Mouse (Mus musculus) lung, embryonic 14.5 days (tissue): ENCODE measurements around the gene Susd3. TPM values are rescaled to one million over a fixed set of nuclear protein-coding genes. Genes with fewer than 3 reads are reported as not detected.

Experiments used
- ATAC-seq: fragments of 200-750 bp; cut with Nextera tagmentation; 2 replicates; pipeline ENCODE4 v1.8.0; 2017; ENCODE audit warnings: mild to moderate bottlenecking, moderate TSS enrichment, moderate library complexity; ENCODE audit not compliant: insufficient read depth
- DNase-seq: peaks from one replicate; pipeline ENCODE4 v3.0.0-alpha.2; 2015
- H3K27ac ChIP-seq: fragments of 300-500 bp; sonication (generic); 2 replicates; pipeline ENCODE4 v1.5.1; 2014; ENCODE audit warnings: low read depth, mild to moderate bottlenecking, moderate library complexity
- H3K27me3 ChIP-seq: fragments of 300-500 bp; sonication (generic); 2 replicates; pipeline ENCODE4 v1.6.1; 2014; ENCODE audit warnings: low read length, control low read depth; ENCODE audit not compliant: insufficient read depth
- H3K36me3 ChIP-seq: fragments of 300-500 bp; sonication (generic); 2 replicates; pipeline ENCODE4 v1.6.1; 2014; ENCODE audit warnings: control low read depth; ENCODE audit not compliant: insufficient read depth
- H3K4me1 ChIP-seq: fragments of 300-500 bp; sonication (generic); 2 replicates; pipeline ENCODE4 v1.6.1; 2014; ENCODE audit warnings: antibody characterized with exemption, control low read depth; ENCODE audit not compliant: insufficient read depth
- H3K4me2 ChIP-seq: fragments of 300-500 bp; sonication (generic); 2 replicates; pipeline ENCODE4 v1.6.1; 2014; ENCODE audit warnings: mild to moderate bottlenecking
- H3K4me3 ChIP-seq: fragments of 300-500 bp; sonication (generic); 2 replicates; pipeline ENCODE4 v1.5.1; 2014; ENCODE audit warnings: low read depth, low read length
- H3K9ac ChIP-seq: fragments of 300-500 bp; sonication (generic); 2 replicates; pipeline ENCODE4 v1.6.1; 2014
- H3K9me3 ChIP-seq: fragments of 300-500 bp; sonication (generic); 2 replicates; pipeline ENCODE4 v1.6.1; 2016; ENCODE audit warnings: low read depth, low read length, control low read depth
- CTCF ChIP-seq: IDR thresholded peaks from 2 replicates; pipeline ENCODE4 v1.5.1; 2016; ENCODE audit warnings: antibody characterized with exemption, low read depth
- WGBS: fragments of 180-500 bp; shearing (Covaris S2); extraction: QIAGEN DNeasy Blood & Tissue Kit; methylation state at CpG from one replicate; pipeline ENCODE4 v1.1.7; 2014; 5-methylcytosine and 5-hydroxymethylcytosine counted together
- polyA plus RNA-seq: library from polyadenylated mRNA; unstranded; fragments of >200 nt; fragmentation: Nextera tagmentation; extraction: Ambion mirVana; gene quantifications from 2 replicates; pipeline ENCODE4 v1.2.1, GENCODE M21; 2014

The Susd3 gene
- 1.7 and 3.3 TPM in 2 replicates for polyA plus RNA-seq

DNA sequence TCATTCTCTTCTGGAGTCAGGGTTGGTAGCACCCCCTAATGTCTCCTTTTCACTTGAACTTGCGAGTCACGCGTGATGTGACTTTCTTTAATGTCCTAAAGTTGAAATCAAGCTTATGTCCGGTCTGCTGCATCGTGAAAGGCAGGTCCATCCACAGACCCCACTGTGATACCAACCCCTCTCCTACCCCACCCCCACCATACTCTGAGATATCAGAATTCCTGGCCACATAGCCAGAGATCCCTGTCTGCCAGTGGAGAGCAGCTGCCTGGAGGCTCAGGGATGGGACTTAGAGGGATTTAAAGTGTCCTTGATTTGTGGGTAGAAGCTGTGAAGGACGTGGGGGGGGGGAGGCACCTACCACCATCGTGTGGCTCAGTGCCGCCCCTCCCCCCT, at the start of gene Susd3:
Gene Susd3 (minus strand): TSS at position 240 of the 396 bp plus-strand sequence.
- Histone ChIP-seq H3K4me3 (peak within 1 kb of the TSS; percentile 42), H3K27ac (no peak within 1 kb of the TSS), H3K9ac (peak within 1 kb of the TSS; percentile 34), H3K9me3 (no peaks in the 10 kb centered on the region), H3K4me1 (no peaks in the 10 kb centered on the region; the same call in 1 of the 2 replicates), H3K27me3 (peaks cover 24% of the 10 kb centered on the region), H3K36me3 (no peaks in the 10 kb centered on the region), H3K4me2 (peak within 1 kb of the TSS; percentile 86)
- ATAC-seq (no peak; the same call in 1 of the 2 replicates), DNase-seq (no peak)
- TF ChIP-seq CTCF = no peak
- 15% methylated on average over 8 of the region's 8 CpGs for WGBS

DNA sequence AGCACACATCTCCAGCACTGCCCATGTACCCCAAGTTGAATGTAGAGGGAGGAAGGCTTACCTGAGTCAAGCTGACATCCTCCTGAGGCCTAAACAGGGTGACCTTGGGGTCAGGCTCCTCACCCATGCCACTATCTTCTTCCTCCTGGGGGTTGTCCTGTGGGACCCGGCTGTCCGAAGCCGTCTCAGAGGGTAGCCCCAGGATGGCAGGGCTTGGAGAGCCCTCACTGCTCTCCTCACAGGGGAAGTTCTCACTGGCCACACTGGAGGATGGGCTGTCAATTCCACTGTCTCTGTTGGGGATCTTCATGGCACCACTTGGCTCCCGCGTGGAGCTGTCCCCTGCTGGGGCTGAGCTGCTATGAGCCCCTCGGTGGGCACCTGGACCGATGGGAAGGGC, 47.8 kb upstream of the Susd3 start:
- WGBS = 80% methylated on average over 7 of the region's 7 CpGs
- no peak overlapping the region for H3K27ac ChIP-seq
- H3K9ac ChIP-seq = no peak overlapping the region
- TF ChIP-seq CTCF = no peak
- H3K9me3 ChIP-seq = no peaks in the 10 kb centered on the region
- no peaks in the 10 kb centered on the region for H3K36me3 ChIP-seq
- H3K4me2 ChIP-seq = no peak overlapping the region
- no peaks in the 10 kb centered on the region for H3K27me3 ChIP-seq
- H3K4me1 ChIP-seq = 0 out of 2 replicates have a peak, but pooled peaks cover 2% of the 10 kb centered on the region
- H3K4me3 ChIP-seq = no peak overlapping the region
- no peak for DNase-seq
- no peak for ATAC-seq

DNA sequence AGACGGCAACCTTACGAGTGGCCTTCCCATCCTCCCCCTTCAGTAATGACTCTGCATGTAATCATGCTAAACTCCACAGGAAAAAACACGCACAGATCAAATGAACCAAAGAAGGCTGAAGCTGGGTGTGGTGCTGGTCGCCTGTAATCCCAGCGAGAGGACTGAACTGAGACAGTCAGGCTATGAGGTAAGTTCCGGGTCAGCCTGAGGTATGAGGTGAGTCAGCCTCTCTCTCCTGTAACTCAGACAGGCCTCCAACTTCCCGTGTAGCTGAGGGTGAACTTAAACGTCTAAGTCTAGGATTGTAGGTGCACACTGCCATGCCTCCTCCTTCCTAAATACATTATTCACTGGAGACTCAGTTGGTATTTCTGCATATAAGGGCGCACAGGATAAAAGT, 45.6 kb upstream of the Susd3 start:
- 76% methylated on average over 9 of the region's 9 CpGs for WGBS
- Histone ChIP-seq H3K9ac (no peak overlapping the region), H3K4me1 (0 out of 2 replicates have a peak, but pooled peaks cover 2% of the 10 kb centered on the region), H3K27ac (no peak overlapping the region), H3K9me3 (no peaks in the 10 kb centered on the region), H3K27me3 (no peaks in the 10 kb centered on the region), H3K36me3 (no peaks in the 10 kb centered on the region), H3K4me3 (no peak overlapping the region), H3K4me2 (no peak overlapping the region)
- DNase-seq (no peak), ATAC-seq (no peak)
- no peak for TF ChIP-seq CTCF

DNA sequence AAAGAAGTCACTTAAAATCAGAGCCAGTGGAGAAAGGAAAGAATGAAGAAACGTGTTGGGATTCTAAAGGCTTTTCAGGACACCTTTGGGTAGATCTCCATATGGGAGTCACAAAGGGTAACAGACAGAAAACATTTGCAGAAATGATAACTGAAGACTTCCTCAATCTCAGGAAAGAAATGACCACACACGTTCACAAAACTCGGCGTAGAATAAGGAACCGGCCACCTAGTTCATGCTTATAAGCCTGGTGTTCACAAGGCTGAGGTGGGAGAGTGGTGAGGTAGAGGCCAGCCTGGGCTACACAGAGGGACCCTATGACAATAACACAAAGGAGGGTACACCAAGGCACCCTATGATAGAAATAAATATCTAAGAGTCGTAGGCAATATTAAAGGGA, 43.4 kb upstream of the Susd3 start:
- no peak for ATAC-seq

DNA sequence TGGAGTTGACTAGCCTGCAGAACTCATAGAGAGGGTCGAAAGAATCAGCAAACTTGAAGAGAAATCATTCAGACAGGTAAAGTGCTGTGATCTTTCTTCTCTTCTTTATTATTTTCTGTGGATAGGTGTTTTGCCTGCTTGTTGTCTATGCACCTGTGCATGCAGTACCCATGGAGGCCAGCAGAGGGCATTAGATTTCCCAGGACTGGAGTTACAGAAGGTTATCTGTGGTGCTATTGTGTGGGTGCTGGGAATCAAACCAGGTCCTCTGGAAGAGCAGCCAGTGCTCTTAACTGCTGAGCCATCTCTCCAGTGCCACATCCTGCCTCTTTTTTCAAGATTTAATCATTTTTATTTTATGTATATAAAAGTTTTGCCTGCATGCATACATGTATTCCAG, 42.9 kb upstream of the Susd3 start:
- no peak overlapping the region for H3K9ac ChIP-seq
- DNase-seq (peak; percentile 24), ATAC-seq (no peak)
- H3K9me3 ChIP-seq = no peaks in the 10 kb centered on the region
- peak; percentile 58 for TF ChIP-seq CTCF
- H3K27ac ChIP-seq = no peak overlapping the region
- WGBS = 49% methylated on average over 1 of the region's 1 CpGs
- no peak overlapping the region for H3K4me3 ChIP-seq
- H3K36me3 ChIP-seq = no peaks in the 10 kb centered on the region
- no peaks in the 10 kb centered on the region for H3K27me3 ChIP-seq
- no peaks in the 10 kb centered on the region for H3K4me1 ChIP-seq
- H3K4me2 ChIP-seq = no peak overlapping the region

More for the DNA sequence above, 43.4 kb upstream of the Susd3 start:
- WGBS = 85% methylated on average over 6 of the region's 6 CpGs
- H3K36me3 ChIP-seq = no peaks in the 10 kb centered on the region
- H3K9me3 ChIP-seq = no peaks in the 10 kb centered on the region
- no peak overlapping the region for H3K27ac ChIP-seq
- no peaks in the 10 kb centered on the region for H3K4me1 ChIP-seq
- no peak overlapping the region for H3K9ac ChIP-seq
- TF ChIP-seq CTCF = no peak
- H3K4me3 ChIP-seq = no peak overlapping the region
- no peak for DNase-seq
- no peak overlapping the region for H3K4me2 ChIP-seq
- no peaks in the 10 kb centered on the region for H3K27me3 ChIP-seq

DNA sequence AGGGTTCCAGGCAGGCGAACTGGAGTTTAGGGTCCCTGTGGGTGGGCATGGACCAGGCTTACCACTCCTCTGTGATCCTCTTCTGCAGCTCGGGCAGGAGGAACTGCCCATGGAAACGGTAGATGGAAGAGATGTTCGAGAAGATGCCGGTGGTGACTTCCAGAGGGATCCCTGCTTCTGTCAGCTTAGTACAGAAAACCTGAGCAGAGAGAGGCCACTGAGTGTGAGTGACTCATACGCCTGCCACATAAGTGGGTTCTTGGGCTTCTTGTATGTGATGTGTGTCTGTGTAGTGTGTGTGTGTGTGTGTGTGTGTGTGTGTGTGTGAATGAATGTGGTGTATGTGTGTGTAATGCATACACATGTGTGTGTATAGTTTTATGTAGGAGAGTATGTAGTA, 38.7 kb upstream of the Susd3 start:
- TF ChIP-seq CTCF = no peak

DNA sequence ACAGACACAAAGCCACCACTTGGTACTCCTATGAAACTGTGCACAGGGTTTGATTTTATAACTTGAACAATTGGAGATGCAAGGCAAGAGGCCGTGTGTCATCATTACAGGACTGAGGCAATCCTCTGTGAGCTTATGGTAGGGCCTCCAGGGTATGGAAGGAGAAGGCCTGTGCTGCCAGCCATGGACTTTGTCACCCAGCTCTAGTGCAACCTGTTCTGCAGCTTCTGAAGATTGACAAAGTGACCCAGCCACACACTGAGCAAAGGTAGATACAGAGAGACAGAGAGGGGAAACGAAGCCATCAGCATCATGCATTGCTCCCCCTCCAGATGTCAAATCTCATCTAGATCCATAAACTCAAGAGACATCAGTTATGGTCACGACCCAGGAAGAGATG, 38.2 kb upstream of the Susd3 start:
- H3K36me3 ChIP-seq = no peaks in the 10 kb centered on the region
- no peak for TF ChIP-seq CTCF
- H3K4me3 ChIP-seq = no peak overlapping the region
- no peaks in the 10 kb centered on the region for H3K27me3 ChIP-seq
- 60% methylated on average over 3 of the region's 3 CpGs for WGBS
- no peak overlapping the region for H3K27ac ChIP-seq
- ATAC-seq (no peak), DNase-seq (no peak)
- no peaks in the 10 kb centered on the region for H3K9me3 ChIP-seq
- H3K9ac ChIP-seq = no peak overlapping the region
- no peaks in the 10 kb centered on the region for H3K4me1 ChIP-seq
- no peak overlapping the region for H3K4me2 ChIP-seq

More for the DNA sequence above, 38.7 kb upstream of the Susd3 start:
- H3K9me3 ChIP-seq = no peaks in the 10 kb centered on the region
- no peaks in the 10 kb centered on the region for H3K27me3 ChIP-seq
- no peak overlapping the region for H3K4me2 ChIP-seq
- no peaks in the 10 kb centered on the region for H3K36me3 ChIP-seq
- ATAC-seq (no peak), DNase-seq (no peak)
- no peak overlapping the region for H3K4me3 ChIP-seq
- H3K9ac ChIP-seq = no peak overlapping the region
- H3K27ac ChIP-seq = no peak overlapping the region
- H3K4me1 ChIP-seq = no peaks in the 10 kb centered on the region
- WGBS = 85% methylated on average over 6 of the region's 6 CpGs

DNA sequence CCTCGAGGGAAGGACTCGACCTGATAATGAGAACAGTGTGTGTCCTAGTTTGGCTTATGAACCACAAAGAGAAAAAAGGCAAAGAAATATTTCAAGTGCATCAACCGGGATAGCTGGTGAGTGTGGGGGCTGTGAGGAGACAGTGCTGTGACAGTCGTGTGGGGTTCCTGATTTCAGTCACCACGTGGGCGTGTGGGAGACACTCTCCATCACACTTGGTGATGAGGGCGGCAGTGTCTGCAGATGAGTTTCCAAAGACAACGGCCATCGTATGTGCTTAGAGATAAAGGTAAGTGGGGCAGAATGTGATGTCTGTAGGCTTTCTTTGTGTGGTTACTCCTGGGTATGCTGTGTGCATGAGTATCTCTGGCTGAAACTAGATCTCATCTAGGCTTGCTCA, 35.2 kb upstream of the Susd3 start:
- no peaks in the 10 kb centered on the region for H3K36me3 ChIP-seq
- 66% methylated on average over 9 of the region's 9 CpGs for WGBS
- no peaks in the 10 kb centered on the region for H3K4me1 ChIP-seq
- no peak overlapping the region for H3K4me3 ChIP-seq
- H3K27me3 ChIP-seq = no peaks in the 10 kb centered on the region
- DNase-seq (no peak), ATAC-seq (no peak)
- no peak for TF ChIP-seq CTCF
- H3K4me2 ChIP-seq = no peak overlapping the region
- H3K9ac ChIP-seq = no peak overlapping the region
- H3K27ac ChIP-seq = no peak overlapping the region
- no peaks in the 10 kb centered on the region for H3K9me3 ChIP-seq
